In genomic region chr12:112877073-112877576, GRCm38 (mm10) we compare ENCODE assay signal across 7 mouse cellular contexts. TPM values are rescaled to one million over a fixed set of nuclear protein-coding genes. Genes with fewer than 3 reads are reported as not detected.
DNase-seq lines count a peak whose midpoint lies in the region; ATAC-seq lines count a peak whose summit lies in the region.

No protein-coding gene starts in this region.

- H3K27ac ChIP-seq in lung, embryonic 15.5 days: 0 out of 2 replicates have a peak overlapping the region, but pooled peaks have one; percentile 61
- no peak overlapping the region for H3K27ac ChIP-seq in forebrain, embryonic 14.5 days (ENCODE audit: low read depth, low read length)
- peak overlapping the region; percentile 76 for H3K27ac ChIP-seq in limb, embryonic 10.5 days
- no peak overlapping the region for H3K27ac ChIP-seq in neural tube, embryonic 14.5 days (ENCODE audit: low read depth, low read length)

- no peak for ATAC-seq in lung, embryonic 15.5 days (ENCODE audit: borderline replicate concordance, extremely low read depth, low FRiP score, low TSS enrichment)
- ATAC-seq in forebrain, embryonic 14.5 days: no peak
- no peak for ATAC-seq in neural tube, embryonic 14.5 days (ENCODE audit: low read depth)

- H3K9ac ChIP-seq in lung, embryonic 15.5 days: peak overlapping the region; percentile 34
- peak overlapping the region; percentile 35 for H3K9ac ChIP-seq in forebrain, embryonic 14.5 days (ENCODE audit: low read length)
- H3K9ac ChIP-seq in neural tube, embryonic 14.5 days (replicated peaks; ENCODE audit: low read depth, low read length): no peak overlapping the region; the same call in 1 of the 2 replicates

- no peaks in the 10 kb centered on the region for H3K36me3 ChIP-seq in lung, embryonic 15.5 days
- no peaks in the 10 kb centered on the region for H3K36me3 ChIP-seq in forebrain, embryonic 14.5 days (ENCODE audit: control insufficient read depth, insufficient read depth, low read length)
- no peaks in the 10 kb centered on the region for H3K36me3 ChIP-seq in limb, embryonic 10.5 days
- H3K36me3 ChIP-seq in neural tube, embryonic 14.5 days (ENCODE audit: control insufficient read depth, insufficient read depth, low read length): no peaks in the 10 kb centered on the region

- H3K4me1 ChIP-seq in lung, embryonic 15.5 days: peaks cover 42% of the 10 kb centered on the region
- no peaks in the 10 kb centered on the region for H3K4me1 ChIP-seq in forebrain, embryonic 14.5 days (ENCODE audit: control insufficient read depth, insufficient read depth, low read length)
- peaks cover 37% of the 10 kb centered on the region for H3K4me1 ChIP-seq in limb, embryonic 10.5 days
- H3K4me1 ChIP-seq in neural tube, embryonic 14.5 days (ENCODE audit: control insufficient read depth, insufficient read depth, low read length): peaks cover 5% of the 10 kb centered on the region

- H3K4me2 ChIP-seq in lung, embryonic 15.5 days: peak overlapping the region; percentile 80
- H3K4me2 ChIP-seq in forebrain, embryonic 14.5 days (ENCODE audit: low read length): peak overlapping the region; percentile 46
- peak overlapping the region; percentile 51 for H3K4me2 ChIP-seq in neural tube, embryonic 14.5 days (ENCODE audit: low read depth, low read length)

- peaks cover 67% of the 10 kb centered on the region for H3K27me3 ChIP-seq in lung, embryonic 15.5 days
- peaks cover 53% of the 10 kb centered on the region for H3K27me3 ChIP-seq in forebrain, embryonic 14.5 days (replicated peaks; ENCODE audit: control insufficient read depth, insufficient read depth, low read length)
- H3K27me3 ChIP-seq in limb, embryonic 10.5 days (ENCODE audit: low read depth, poor library complexity, severe bottlenecking): peaks cover 90% of the 10 kb centered on the region
- peaks cover 50% of the 10 kb centered on the region for H3K27me3 ChIP-seq in neural tube, embryonic 14.5 days (ENCODE audit: control insufficient read depth, insufficient read depth, low read length)

- no peaks in the 10 kb centered on the region for H3K9me3 ChIP-seq in lung, embryonic 15.5 days
- H3K9me3 ChIP-seq in forebrain, embryonic 14.5 days (replicated peaks; ENCODE audit: control insufficient read depth, low read length): no peaks in the 10 kb centered on the region
- no peaks in the 10 kb centered on the region for H3K9me3 ChIP-seq in limb, embryonic 10.5 days (replicated peaks)
- H3K9me3 ChIP-seq in neural tube, embryonic 14.5 days (ENCODE audit: control insufficient read depth, low read length): no peaks in the 10 kb centered on the region

- DNase-seq in lung, adult 18-20 months: no peak
- DNase-seq in forebrain, embryonic 14.5 days (ENCODE audit: low spot score): no peak
- peak; percentile 59 for DNase-seq in limb, embryonic 10.5 days (ENCODE audit: low spot score)
- DNase-seq in left cerebral cortex, adult 8-10 months (ENCODE audit: low spot score in 2 of 2): no peak
- DNase-seq in adrenal gland, adult 8-10 months: no peak

- WGBS in lung, embryonic 15.5 days: 5% methylated on average over 17 of the region's 17 CpGs
- 9% methylated on average over 17 of the region's 17 CpGs for WGBS in forebrain, embryonic 14.5 days
- WGBS in limb, embryonic 10.5 days: 4% methylated on average over 17 of the region's 17 CpGs
- WGBS in neural tube, embryonic 14.5 days: 6% methylated on average over 17 of the region's 17 CpGs

- H3K4me3 ChIP-seq in lung, embryonic 15.5 days: peak overlapping the region; percentile 40
- H3K4me3 ChIP-seq in forebrain, embryonic 14.5 days (ENCODE audit: low read depth, low read length): peak overlapping the region; percentile 26
- peak overlapping the region; percentile 57 for H3K4me3 ChIP-seq in limb, embryonic 10.5 days
- peak overlapping the region; percentile 26 for H3K4me3 ChIP-seq in neural tube, embryonic 14.5 days (ENCODE audit: low read depth, low read length)

RNA-seq across cellular contexts. Expression of gene Gpr132, which starts 9.1 kb away (rescaled TPM):
- polyA plus RNA-seq in lung, embryonic 15.5 days (2015; fragmentation: Nextera tagmentation; extraction: Ambion mirVana): 0.13 and 0.79 TPM in 2 replicates
- polyA plus RNA-seq in forebrain, embryonic 14.5 days (2014; fragmentation: Nextera tagmentation; extraction: Ambion mirVana): not detected in 2 replicates
- 0.11 TPM in 1 of 2 replicates, not detected in the other for polyA plus RNA-seq in limb, embryonic 10.5 days (2016; fragmentation: Nextera tagmentation; extraction: Ambion mirVana)
- 0.10 TPM in 1 of 2 replicates, not detected in the other for polyA plus RNA-seq in neural tube, embryonic 14.5 days (2014; fragmentation: Nextera tagmentation; extraction: Ambion mirVana)
- total RNA-seq in left cerebral cortex, adult 8-10 months (2022): under 1 TPM in 3 of 4 experiments, not detected in 1; 0.14 to 0.23 (median 0.15) TPM
- under 1 TPM; 0.42 to 0.80 (median 0.56) TPM for total RNA-seq in adrenal gland, adult 8-10 months (2022)

RNA-seq across cellular contexts. Expression of gene Cdca4, which starts 47.9 kb away (rescaled TPM):
- 125 and 129 TPM in 2 replicates for polyA plus RNA-seq in lung, embryonic 15.5 days (2015; fragmentation: Nextera tagmentation; extraction: Ambion mirVana)
- polyA plus RNA-seq in forebrain, embryonic 14.5 days (2014; fragmentation: Nextera tagmentation; extraction: Ambion mirVana): 101 and 112 TPM in 2 replicates
- 204 and 206 TPM in 2 replicates for polyA plus RNA-seq in limb, embryonic 10.5 days (2016; fragmentation: Nextera tagmentation; extraction: Ambion mirVana)
- polyA plus RNA-seq in neural tube, embryonic 14.5 days (2014; fragmentation: Nextera tagmentation; extraction: Ambion mirVana): 33.6 and 37.5 TPM in 2 replicates
- total RNA-seq in left cerebral cortex, adult 8-10 months (2022): 10 to 100 TPM in 3 of 4 experiments, 1 to 10 TPM in 1; 9.5 to 12.3 (median 10.2) TPM
- total RNA-seq in adrenal gland, adult 8-10 months (2022): 10 to 100 TPM; 11.7 to 14.7 (median 13.6) TPM

RNA-seq across cellular contexts. Expression of gene Jag2, which starts 52.5 kb away (rescaled TPM):
- 6.2 and 7.2 TPM in 2 replicates for polyA plus RNA-seq in lung, embryonic 15.5 days (2015; fragmentation: Nextera tagmentation; extraction: Ambion mirVana)
- 5.3 and 7.5 TPM in 2 replicates for polyA plus RNA-seq in forebrain, embryonic 14.5 days (2014; fragmentation: Nextera tagmentation; extraction: Ambion mirVana)
- 3.5 and 4.5 TPM in 2 replicates for polyA plus RNA-seq in limb, embryonic 10.5 days (2016; fragmentation: Nextera tagmentation; extraction: Ambion mirVana)
- 14.0 and 17.2 TPM in 2 replicates for polyA plus RNA-seq in neural tube, embryonic 14.5 days (2014; fragmentation: Nextera tagmentation; extraction: Ambion mirVana)
- total RNA-seq in left cerebral cortex, adult 8-10 months (2022): 10 to 100 TPM; 48.1 to 69.9 (median 58.9) TPM
- total RNA-seq in adrenal gland, adult 8-10 months (2022): 10 to 100 TPM in 1 of 4 experiments, 1 to 10 TPM in 3; 3.7 to 10.1 (median 6.6) TPM

Comparison
In these comparisons a context has a peak if more than half of its experiments do, and no peak if none do; other contexts are left out.
1. H3K27ac ChIP-seq: peak in lung, embryonic 15.5 days (single experiment) and limb, embryonic 10.5 days (single experiment); none in forebrain, embryonic 14.5 days (single experiment) and neural tube, embryonic 14.5 days (single experiment).
2. Peak in every context shown above with its lines, with median percentiles within 50 percentile points of each other: H3K4me2 ChIP-seq and H3K4me3 ChIP-seq.